Mouse (Mus musculus): ENCODE data around the gene Chn1.

DNA sequence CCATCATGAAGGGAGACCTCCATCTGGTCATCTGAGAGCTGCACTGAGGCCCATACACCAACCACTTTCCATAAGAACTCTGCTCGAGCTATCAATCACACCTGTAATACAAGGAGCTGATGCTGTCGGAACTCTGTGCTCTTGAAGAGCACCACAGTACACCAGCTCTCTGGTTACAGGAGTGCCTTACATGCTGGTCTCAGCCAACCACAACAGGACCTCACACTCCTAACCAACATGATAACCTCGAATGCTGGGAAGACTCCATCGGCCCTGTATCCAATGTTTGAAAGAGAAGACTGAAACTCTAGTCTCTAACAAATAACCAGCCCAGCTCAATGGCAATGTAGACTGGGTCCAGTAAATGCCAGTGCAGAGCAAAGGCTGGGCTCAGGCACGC, 159.7 kb downstream of the Chn1 start:
- no peak for TF ChIP-seq CTCF (IDR thresholded peaks at IDR 0.05; ENCODE audit: borderline replicate concordance, insufficient read depth, low read length)
- no peak for TF ChIP-seq POLR2A (IDR thresholded peaks at IDR 0.05; ENCODE audit: low read depth, low read length)
